Mouse (Mus musculus) c-Kit-negative CD71-positive TER-119-positive erythroid progenitor cells, embryonic 14.5 days (primary cell): ENCODE measurements around the gene Shd.

Experiments
- DNase-seq: peaks from one replicate; pipeline ENCODE4 v3.0.0-alpha.2; 2013; ENCODE audit warnings: low read depth, low spot score

Gene Shd

GRCm38 (mm10) chr17:56024931-56025330, 54.7 kb downstream of the Shd start:
- DNase-seq = no peak
